Mouse (Mus musculus): ENCODE results near the gene Myrip.
"Not testable (repeated sequence)": the region's sequence is repeated elsewhere in the genome, so short reads cannot be mapped to it uniquely, and the experiment has no call there.

The Myrip gene

DNA sequence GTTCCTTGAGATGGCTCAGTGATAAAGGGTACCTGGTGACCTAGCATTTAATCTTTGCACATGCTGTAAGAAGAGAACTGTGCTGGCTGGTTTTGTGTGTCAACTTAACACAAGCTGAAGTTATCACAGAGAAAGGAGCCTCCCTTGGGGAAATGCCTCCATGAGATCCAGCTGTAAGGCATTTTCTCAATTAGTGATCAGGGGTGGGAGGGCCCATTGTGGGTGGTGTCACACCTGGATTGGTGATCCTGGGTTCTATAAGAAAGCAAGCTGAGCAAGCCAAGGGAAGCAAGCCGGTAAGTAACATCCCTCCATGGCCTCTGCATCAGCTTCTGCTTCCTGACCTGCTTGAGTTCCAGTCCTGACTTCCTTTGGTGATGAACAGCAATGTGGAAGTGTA is at the start of gene Myrip:
TSS of gene Myrip (plus strand) at position 301 of the 400 bp plus-strand sequence.
- not testable (repeated sequence) for DNase-seq (ENCODE audit: extremely low spot score)

DNA sequence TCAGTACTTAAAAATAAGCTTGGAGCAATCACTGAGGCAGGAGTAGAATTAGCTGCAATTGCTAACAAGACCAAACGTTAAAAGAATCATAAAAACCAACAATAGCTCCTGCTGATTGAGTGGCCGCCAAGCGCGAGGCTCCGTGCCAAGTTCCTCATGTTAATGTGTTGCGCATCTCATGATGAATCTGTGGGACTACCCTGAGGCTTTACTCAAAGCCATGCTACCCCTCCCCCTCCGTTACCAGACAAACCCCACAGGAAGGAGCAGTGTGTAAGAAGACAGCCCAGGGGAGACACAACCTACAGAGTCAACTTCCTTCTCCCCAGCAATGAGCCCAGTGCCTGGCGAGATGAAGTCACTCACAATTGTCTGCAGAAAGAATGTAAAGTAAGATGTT is 41.5 kb upstream of the Myrip start:
- no peak for DNase-seq (ENCODE audit: extremely low spot score)

DNA sequence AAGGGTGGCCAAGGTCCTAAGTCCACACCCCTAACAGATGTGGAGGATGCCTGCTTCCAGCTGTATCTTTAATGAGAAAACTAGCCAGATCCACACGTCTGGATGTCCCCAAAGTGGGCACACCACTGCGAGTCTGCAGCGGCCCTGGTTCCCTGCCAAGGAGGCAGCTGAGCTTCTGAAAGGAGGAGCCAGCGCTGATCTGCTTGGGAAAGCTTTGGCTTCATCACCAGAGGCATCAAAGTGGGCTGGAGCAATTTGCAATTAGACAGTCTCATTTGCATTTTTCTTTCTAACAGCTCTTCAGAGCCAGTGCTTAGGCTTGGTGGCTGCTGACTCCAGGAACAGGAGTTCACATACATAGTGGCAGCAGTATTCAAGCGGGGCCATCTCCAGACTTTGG is 37.3 kb upstream of the Myrip start:
- DNase-seq (ENCODE audit: extremely low spot score): no peak

DNA sequence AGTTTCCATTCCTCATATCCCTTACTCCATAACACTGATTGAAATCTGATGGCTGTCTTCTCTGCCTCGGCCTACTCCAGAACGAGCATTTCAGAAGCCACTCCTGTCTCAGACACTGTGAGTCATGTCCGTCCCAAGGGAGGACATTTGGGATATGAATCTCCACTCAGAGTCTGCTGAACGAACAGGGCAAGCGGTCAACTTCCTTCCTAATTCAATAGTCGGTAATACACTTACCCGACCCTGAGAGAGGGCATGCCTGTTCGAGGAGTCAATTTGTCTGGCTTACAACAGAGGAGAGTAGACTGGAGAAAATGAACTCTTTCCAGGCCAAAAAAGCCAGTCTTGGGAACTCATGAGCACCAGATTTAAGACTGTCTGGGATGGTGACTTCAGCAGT is 28.2 kb upstream of the Myrip start:
- DNase-seq (ENCODE audit: extremely low spot score): no peak

DNA sequence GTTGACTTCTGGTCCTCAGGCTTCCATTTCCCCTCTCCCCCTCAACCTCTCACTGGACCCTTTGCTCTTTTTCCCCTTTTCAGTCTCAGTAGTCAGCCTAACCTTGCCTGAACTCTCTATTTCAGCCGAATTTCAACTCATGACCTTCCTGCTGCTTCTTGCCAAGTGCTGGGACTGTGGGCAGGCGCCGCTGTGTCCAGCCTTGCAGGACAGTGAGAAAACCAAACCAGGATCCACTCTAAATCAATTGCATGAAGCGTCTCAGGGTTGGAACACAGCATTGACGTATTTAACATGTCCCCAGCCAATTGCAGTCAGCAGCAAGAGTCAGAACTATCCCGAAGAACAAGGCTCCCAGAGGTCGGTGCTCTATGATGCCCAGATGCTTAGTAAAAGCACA is 26.1 kb upstream of the Myrip start:
- DNase-seq (ENCODE audit: extremely low spot score): no peak

DNA sequence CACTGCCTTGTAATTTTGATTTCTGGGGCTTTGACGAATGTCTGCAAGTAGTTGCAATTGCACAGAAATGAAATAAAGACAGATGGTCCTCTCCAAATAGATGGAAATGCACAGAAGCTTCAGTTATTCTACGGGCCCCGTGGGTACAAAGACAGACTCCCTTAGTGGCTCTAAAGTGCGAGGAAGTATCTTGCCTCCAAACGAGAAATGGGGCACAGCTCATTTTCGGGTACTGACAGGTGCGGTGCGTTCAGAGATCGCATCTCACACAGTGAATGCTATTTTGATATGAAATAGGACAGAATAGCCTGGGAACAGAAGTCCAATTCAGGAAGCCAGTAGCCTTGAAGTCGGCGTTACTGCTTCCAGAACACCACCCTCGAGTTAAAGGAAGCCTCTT is 20.2 kb upstream of the Myrip start:
- no peak for DNase-seq (ENCODE audit: extremely low spot score)

DNA sequence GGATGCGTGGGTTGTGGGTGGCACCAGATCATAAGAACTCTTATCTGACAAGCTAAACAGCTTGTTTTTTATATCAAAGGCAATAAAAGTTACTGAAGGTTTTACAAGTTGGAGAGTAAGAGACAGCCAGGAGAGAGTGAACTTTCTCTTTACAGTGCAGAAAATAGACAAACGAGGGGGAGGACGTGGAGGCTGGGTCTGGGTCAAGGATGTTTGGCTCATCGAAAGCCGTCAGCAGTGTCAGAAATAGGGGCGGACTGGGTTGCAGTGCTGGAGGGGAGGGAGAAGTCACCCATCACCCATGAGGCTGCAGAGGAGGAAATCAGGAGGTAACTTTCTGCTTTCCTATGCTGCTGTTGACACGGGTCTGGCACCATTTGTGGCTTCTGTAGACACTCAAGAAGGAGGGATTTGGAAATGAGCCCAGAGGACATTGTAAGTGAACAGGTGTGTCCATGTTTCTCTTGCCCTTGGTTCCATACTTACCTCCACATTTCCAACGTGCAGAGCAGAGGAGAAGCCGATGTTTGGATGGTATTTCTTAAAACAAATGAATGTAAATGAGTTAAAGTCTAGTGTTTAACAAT is 18.8 kb upstream of the Myrip start:
- no peak for DNase-seq (ENCODE audit: extremely low spot score)

DNA sequence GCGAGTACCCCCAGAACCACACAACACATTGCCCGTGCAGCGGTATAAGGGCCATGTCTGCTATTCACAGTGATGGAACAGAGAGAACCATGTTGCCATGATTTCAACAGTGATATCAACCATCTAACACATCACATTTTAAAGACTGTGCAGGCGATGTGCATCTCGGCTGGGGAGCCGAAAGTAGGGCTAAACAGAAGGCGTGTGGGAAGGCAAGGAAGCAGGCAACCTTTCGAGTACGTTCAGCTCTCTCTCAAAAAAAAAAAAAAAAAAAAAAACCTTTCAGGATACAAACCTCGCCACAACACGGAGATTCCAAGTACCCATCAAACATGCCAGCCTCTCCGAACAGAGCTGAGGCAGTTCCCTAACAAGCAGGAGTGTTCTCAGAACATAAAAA is 17.8 kb upstream of the Myrip start:
- no peak for DNase-seq (ENCODE audit: extremely low spot score)

DNA sequence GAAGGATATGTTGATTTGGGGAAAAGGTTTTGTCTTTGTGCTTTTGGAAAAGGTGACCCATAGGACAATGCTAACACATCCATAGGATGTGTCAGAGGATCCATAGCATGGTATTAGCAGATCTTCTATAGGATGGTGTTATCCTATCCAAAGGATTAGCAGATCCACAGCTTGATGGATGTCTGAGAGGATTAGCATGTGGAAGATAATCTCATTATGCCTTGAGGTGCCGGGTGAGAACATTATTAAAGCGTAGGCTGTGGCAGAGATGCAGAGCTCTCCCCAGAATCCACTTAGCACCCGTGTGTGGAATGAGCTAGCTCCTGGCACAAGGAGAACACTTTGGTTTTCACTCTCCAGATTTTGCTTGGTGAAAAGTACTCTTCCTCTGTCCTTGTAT is 13.3 kb upstream of the Myrip start:
- no peak for DNase-seq (ENCODE audit: extremely low spot score)

DNA sequence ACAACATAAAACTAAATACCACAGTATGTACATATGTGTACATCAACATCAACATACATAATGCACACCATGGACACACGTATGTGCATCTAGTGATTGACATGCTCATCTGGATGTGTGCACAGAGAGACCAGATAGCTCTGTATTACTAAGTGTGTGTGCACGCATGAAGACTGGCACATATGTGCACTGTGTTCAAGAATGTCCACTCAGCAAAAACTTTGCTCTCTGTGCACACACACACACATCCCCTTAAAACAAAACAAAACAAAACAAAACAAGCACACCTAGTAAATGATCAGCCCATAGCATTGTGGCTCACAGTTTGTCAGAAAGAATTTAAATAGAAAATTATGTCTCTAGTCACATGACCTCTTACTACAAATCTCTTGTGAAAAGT is 10.9 kb upstream of the Myrip start:
- no peak for DNase-seq (ENCODE audit: extremely low spot score)

DNA sequence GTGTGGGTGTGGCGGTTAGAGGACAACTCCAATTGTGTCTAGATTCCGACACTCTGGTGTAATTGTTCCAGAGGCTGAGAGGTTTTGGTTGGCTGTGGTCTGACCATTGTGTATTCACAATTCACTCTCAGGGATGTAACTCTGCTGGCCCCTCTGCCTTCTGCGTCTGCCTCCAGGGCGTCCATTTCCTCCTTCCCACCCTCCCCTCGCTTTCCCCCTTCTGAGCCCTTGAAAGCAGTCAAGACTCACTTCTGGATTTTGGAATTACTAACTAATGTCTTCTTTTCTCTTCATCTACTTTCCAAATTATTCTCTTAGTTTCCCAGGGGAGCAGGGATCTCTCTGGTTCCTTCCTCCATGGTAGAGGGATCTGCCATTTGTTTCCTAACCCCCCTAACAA is 8.8 kb upstream of the Myrip start:
- no peak for DNase-seq (ENCODE audit: extremely low spot score)

DNA sequence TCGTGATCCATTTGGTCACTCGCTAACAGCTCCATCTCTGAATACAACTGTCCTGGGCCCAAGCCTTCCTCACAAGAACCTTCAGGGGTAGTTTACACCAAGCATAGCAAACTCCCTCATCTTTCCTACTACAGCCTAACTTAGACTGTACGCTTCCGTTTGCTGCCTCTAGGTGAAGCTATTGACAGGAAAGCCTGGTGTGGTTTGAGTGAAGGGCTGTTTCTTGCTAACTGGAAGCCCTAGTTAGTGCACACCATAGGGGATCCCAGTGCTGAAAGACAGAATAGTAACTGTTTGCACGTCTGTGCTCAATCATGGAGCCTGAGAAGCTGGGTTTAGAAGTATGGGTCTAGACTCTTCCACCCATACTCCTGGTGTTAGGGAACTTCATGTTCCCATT is 5.8 kb upstream of the Myrip start:
- no peak for DNase-seq (ENCODE audit: extremely low spot score)

DNA sequence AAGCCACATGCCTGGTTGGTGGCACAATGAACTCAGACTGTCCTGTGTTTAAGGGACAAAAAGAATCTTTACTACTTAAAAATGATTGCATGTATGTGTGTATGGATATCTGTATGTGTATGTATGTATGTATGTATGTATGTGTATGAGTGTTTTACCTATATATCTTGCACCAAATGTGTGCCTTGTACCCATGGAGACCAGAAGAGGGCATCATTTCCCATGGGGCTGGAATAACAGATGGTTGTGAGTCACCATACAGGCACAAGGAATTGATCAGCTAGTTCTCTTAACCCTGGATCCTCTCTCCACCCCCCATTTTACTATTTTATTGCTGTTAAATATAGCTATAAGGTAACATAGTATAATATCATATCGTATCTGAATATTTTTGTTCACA is 4.4 kb upstream of the Myrip start:
- DNase-seq (ENCODE audit: extremely low spot score): no peak

DNA sequence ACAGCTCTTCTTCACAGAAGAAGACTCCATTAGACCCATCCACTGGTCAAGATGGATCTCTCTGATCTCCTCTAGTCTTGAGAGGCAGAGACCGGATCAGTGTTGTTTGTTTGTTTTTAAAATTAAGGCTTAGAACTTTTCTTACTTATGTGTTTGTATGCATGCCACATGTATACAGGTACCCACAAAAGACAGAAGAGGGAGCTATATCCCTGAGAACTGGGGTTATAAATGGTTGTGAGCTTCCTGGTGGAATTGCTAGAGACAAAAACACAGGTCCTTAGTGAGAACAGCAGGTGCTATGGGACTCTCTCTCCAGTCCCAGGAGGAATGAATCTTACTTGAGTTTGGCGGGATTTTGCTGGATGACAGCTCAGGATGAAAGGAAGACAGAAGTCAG is 1.9 kb upstream of the Myrip start:
- no peak for DNase-seq (ENCODE audit: extremely low spot score)

DNA sequence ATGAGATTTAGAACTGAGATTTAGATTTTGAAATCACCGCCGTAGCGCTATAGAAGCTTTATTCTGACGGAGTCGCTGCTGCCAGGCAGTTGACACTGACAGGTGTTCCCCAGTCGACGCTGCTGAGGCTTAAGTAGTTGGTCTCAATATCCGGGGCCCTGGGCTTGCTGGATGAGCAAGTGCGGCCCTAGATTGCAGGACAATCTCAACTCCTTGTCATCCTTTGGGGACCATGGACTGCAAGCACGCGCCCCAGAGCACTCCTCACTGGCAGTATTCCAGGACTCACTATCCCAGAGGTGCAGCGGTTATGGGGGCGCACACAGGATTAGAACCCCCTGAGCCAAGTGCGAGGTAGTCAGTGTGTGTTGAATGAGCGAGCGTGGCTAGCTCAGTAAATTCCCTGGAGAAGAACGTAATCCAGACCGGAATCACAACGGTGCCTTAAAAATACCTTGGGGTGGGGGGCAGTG is 1.7 kb downstream of the Myrip start:
- DNase-seq (ENCODE audit: extremely low spot score): no peak

DNA sequence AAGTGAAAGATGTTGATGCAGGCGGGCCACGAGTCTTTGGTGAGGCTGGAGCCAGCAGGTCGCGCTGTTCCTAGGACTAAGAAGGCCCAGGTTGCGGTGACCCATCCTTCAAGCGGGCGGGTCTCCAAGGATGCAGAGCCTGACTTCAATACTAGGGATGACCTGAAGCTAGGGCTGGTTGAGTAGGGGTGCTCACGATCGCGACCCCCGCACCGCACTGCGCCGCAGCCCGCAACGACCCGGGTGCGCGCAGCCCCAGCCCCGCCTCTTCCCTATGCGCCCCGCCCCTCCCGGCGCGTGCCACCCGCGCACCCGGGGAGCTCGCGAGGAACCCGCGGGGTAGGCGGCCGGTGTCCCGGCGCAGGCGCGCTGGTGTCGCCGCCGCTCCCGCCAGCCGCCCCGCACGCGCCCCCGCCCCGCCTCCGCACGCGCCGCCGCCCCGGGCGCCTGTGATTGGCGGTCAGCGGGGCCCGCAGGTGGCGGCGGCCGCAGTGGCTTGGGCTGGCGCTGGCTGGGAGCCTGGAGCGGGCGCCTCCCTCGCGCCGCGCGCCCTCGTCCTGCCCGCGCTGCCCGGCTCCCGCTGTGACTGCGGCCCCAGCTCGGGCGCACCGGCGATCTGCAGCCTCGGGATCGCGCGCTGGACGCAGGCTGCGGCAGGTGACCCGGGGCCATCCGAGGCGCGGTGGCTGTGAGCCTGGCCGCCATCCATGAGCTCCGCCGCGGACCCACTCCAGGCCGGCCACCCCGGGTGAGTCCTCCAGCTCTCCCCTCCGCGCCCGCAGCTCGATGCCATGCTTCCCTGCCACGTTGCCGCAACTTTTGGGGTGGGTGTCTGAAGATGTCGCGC is 2.4 kb downstream of the Myrip start:
- peak; percentile 31 for DNase-seq (ENCODE audit: extremely low spot score)

DNA sequence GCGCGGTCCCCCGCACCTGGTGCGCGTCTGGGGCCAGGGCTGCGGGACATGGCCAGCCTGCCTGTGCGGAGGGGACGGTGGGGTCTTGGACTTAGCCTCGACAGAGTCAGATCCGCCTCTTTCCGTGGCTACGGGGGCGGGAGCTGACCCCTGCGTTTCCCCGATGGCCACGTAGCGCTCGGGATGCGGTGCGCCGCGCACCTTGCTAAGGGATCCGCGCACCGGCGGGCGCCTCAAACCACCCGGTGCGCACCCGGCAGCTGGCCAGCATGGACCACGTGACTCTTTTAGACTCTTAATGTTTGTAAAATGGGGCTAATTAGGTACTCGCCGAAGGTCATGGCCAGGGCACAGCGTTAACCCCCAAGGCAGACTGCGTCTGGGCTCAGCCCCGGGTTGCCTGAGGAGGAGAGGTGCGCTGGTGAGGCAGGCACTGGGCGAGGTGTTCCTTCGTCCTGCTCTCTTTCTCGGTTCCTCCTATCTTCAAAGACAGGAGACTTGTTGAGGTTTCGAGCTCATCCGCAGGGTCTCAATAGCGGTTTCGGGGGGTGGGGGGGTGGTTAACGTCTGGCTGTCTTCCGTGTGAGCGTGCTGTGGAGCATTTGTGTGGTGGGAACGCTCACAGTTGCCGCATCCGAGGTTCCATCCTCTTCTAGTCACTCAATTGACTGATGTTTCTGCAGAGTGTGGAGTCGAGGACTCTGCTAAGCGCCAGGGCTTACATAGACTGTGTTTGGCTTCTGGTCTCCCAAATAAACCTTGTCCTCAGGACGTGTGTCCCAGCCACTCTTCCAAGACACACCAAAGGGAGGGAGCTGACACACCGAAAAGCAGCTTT is 3.2 kb downstream of the Myrip start:
- peak; percentile 24 for DNase-seq (ENCODE audit: extremely low spot score)

DNA sequence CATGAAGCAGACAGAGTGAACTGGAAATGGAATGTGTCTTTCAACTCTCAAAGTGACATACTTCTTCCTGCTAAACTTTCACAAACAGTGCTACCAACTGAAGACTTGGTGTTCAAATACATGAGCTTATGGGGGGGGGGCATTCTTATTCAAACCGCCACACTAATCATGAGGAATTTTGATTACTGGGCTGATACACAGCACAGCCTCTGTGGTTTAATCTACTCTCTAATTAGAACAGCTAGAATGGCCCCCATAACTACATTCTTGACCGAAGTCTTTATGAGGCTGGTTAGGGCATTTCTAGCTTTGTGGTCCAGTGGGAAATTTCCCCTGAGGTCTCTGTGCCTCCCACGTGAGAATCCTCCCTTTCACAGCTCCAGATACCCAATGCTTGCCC is 13.9 kb downstream of the Myrip start:
- no peak for DNase-seq (ENCODE audit: extremely low spot score)

DNA sequence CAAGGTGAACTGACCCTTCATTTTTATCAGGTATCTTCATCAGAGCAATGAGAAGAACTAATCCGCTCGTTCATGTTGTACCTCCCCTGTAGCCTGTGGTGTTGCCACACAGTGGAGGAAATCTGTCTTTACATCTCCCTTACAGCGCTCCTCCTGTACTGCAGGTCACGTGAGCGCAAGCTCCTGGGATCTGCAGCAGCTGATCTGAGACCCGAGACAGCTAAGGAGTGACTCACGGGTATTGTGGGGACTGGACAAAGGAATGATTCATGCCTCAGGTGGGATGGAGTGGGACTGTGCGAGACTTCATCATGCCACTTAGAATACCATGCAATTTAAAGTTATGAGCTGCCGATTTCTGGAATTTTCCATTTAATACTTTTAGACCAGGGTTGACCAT is 17.8 kb downstream of the Myrip start:
- no peak for DNase-seq (ENCODE audit: extremely low spot score)

DNA sequence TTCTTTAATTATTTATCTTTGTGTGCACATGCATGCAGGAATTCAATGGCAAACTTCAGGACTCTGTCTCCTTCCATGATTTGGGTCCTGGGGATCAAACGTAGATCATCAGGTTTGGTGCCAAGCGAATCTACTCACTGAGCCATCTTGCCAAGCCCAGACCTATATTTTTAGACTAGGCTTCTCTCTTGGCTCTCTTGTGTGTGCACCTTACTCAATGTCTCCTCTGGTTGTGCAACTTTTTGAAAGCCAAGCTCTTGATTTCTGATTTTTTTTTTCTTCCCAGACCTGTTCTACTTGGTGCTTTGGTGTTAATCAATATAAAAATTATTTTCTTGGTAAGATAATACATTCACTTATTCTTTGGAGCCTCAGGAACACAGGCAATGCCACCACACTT is 19.3 kb downstream of the Myrip start:
- DNase-seq (ENCODE audit: extremely low spot score): no peak

DNA sequence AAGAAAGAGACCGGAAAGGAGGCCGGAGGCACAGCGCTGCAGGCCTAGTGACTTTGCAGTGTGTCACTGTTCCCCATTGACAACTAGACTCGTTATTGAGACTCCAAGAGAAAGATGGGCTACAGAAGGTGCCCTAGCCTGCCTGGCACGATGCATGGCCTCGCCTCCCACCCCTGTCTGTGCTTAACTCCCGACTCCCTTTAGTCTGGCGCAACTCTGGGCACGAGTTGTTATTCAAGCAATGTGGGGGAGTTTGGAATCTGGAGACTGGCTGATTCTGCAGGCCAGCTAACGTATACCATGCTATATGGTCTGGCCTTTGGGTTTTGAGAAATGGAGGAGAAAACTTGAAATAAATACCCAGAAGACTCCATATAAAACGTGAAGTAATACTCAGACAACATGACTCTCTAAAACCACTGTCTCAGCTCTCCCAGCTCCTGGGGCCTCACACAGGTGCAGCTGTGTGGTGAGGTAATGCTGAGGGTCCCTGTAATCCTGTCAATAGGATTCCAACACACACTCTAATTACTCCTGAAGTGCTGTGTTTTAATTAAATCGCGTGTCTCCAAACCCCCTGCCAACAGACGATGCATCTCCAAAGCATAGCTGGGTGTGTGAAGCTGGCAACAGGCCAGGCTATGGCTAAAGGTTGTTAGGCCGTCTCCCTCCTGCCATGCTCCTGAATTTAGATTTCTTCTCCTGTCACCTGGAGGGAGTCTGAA is 21.6 kb downstream of the Myrip start:
- DNase-seq (ENCODE audit: extremely low spot score): no peak

DNA sequence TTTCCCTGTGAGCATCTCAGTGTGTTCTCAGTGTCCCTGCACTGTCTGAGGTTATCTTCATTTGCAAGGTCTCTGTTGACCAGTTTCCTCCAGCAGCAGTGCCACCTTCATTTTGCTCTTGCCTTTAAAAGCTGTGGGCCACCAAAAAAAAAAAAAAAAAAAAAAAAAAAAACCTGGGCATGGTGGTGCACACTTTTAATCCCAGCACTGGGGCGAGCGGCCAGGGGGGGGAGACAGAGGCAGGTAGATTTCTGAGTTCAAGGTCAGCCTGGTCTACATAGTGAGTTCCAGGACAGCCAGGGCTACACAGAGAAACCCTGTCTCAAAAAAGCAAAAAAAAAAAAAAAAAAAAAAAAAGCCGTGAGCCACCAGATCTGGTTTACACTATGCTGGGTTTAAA is 29.7 kb downstream of the Myrip start:
- DNase-seq (ENCODE audit: extremely low spot score): not testable (repeated sequence)
